Mouse (Mus musculus) embryonic fibroblast, embryonic 13.5 days (primary cell): ENCODE results near the gene Ddx31.

Experiments
- CTCF ChIP-seq: IDR thresholded peaks from 2 replicates; pipeline ENCODE4 v1.5.1; 2011; ENCODE audit warnings: mild to moderate bottlenecking, control low read depth, low read length, moderate library complexity, borderline replicate concordance; ENCODE audit not compliant: insufficient read depth
- POLR2A ChIP-seq: IDR thresholded peaks from 2 replicates; pipeline ENCODE4 v1.6.1; 2011; ENCODE audit warnings: low read depth, mild to moderate bottlenecking, control low read depth, low read length, moderate library complexity

DNA sequence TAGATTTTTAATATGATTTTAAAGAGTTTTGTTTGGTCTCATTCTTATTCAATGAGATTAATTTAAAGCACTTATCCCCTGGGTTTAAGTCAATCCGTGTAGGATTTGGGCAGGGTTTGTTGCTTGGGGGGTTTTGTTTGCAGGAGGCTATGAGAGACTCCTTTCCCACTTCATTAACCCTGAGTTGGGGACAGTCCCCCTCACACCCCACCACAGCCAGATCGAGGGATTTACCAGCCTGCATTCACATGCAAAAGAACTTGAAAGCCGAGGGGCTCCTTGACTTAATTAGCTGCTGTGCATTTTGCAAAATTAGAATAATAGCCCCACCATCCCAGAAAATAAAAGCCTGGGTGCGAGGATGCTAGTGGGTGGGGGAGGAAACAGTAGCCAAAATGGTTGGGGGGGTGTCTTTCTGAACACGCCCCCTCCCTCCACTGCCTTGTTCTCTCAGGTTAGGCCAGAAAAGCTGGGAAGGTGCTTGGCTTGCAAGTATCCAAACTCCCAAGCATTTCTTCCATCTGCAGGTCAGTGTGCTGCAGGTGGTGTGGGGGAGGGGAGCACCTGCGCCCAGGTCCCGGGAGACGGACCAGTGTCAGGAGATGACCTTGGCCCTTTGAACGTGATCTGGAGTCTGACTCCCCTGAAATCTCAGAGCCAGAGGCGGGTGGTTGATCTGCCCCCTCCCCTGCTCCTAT, 67.6 kb downstream of the Ddx31 start:
- TF ChIP-seq POLR2A = no peak
- TF ChIP-seq CTCF = no peak
